Mouse (Mus musculus): ENCODE results near the gene Celf1. TPM values are rescaled to one million over a fixed set of nuclear protein-coding genes. Genes with fewer than 3 reads are reported as not detected.
"Not testable (repeated sequence)": the region's sequence is repeated elsewhere in the genome, so short reads cannot be mapped to it uniquely, and the experiment has no call there.

Gene Celf1
- polyA plus RNA-seq, 1 experiment from 2014 or later, result 68.0 TPM

- Histone ChIP-seq H3K4me1 (ENCODE audit: insufficient read depth) (no peaks in the 10 kb centered on the region), H3K27ac (ENCODE audit: low read depth) (no peak overlapping the region), H3K9ac (no peak overlapping the region), H3K27me3 (ENCODE audit: insufficient read depth, low read length) (no peaks in the 10 kb centered on the region), H3K4me3 (ENCODE audit: low read depth, low read length) (no peak overlapping the region), H3K36me3 (ENCODE audit: insufficient read depth) (no peaks in the 10 kb centered on the region), H3K4me2 (no peak overlapping the region), H3K9me3 (ENCODE audit: low read depth, low read length) (no peaks in the 10 kb centered on the region)
- TF ChIP-seq CTCF (IDR thresholded peaks at IDR 0.05; ENCODE audit: low read depth), result no peak
- no peak for ATAC-seq (ENCODE audit: insufficient read depth)
- 79% methylated on average over 4 of the region's 4 CpGs for WGBS
- no peak for DNase-seq
Measured at GRCm38 (mm10) chr2:91031216-91031615, 91.0 kb downstream of the Celf1 start.

- ATAC-seq (ENCODE audit: insufficient read depth) (no peak), DNase-seq (peak; percentile 51)
- no peaks in the 10 kb centered on the region for H3K9me3 ChIP-seq (ENCODE audit: low read depth, low read length)
- no peaks in the 10 kb centered on the region for H3K27me3 ChIP-seq (ENCODE audit: insufficient read depth, low read length)
- no peak overlapping the region for H3K4me2 ChIP-seq
- peak; percentile 34; the same call in 1 of the 2 replicates for TF ChIP-seq CTCF (IDR thresholded peaks at IDR 0.05; ENCODE audit: low read depth)
- H3K4me1 ChIP-seq (ENCODE audit: insufficient read depth), result no peaks in the 10 kb centered on the region
- H3K9ac ChIP-seq, result no peak overlapping the region
- WGBS, result 19% methylated on average over 3 of the region's 3 CpGs
- no peaks in the 10 kb centered on the region for H3K36me3 ChIP-seq (ENCODE audit: insufficient read depth)
- H3K27ac ChIP-seq (ENCODE audit: low read depth), result no peak overlapping the region
- no peak overlapping the region for H3K4me3 ChIP-seq (ENCODE audit: low read depth, low read length)
Measured at GRCm38 (mm10) chr2:91033000-91033399, 92.8 kb downstream of the Celf1 start.

GRCm38 (mm10) chr2:91035385-91035784 is 95.2 kb downstream of the Celf1 start, which contains the start of gene Rapsn:
Gene Rapsn (plus strand): TSS chr2:91035620.
- no peaks in the 10 kb centered on the region for H3K9me3 ChIP-seq (ENCODE audit: low read depth, low read length)
- H3K27ac ChIP-seq (ENCODE audit: low read depth), result no peak within 1 kb of the TSS
- H3K4me2 ChIP-seq, result no peak within 1 kb of the TSS
- no peaks in the 10 kb centered on the region for H3K36me3 ChIP-seq (ENCODE audit: insufficient read depth)
- ATAC-seq (ENCODE audit: insufficient read depth) (peak; percentile 63; the same call in 1 of the 2 replicates), DNase-seq (peak; percentile 20)
- no peak for TF ChIP-seq CTCF (IDR thresholded peaks at IDR 0.05; ENCODE audit: low read depth)
- H3K4me3 ChIP-seq (ENCODE audit: low read depth, low read length), result no peak within 1 kb of the TSS
- H3K27me3 ChIP-seq (ENCODE audit: insufficient read depth, low read length), result no peaks in the 10 kb centered on the region
- 38% methylated on average over 9 of the region's 9 CpGs for WGBS
- H3K4me1 ChIP-seq (ENCODE audit: insufficient read depth), result no peaks in the 10 kb centered on the region
- H3K9ac ChIP-seq, result no peak within 1 kb of the TSS

- H3K36me3 ChIP-seq (ENCODE audit: insufficient read depth), result no peaks in the 10 kb centered on the region
- H3K27ac ChIP-seq (ENCODE audit: low read depth), result no peak overlapping the region
- no peaks in the 10 kb centered on the region for H3K27me3 ChIP-seq (ENCODE audit: insufficient read depth, low read length)
- ATAC-seq (ENCODE audit: insufficient read depth) (no peak), DNase-seq (no peak)
- WGBS, result 67% methylated on average over 8 of the region's 8 CpGs
- no peaks in the 10 kb centered on the region for H3K4me1 ChIP-seq (ENCODE audit: insufficient read depth)
- H3K4me2 ChIP-seq, result no peak overlapping the region
- TF ChIP-seq CTCF (IDR thresholded peaks at IDR 0.05; ENCODE audit: low read depth), result no peak
- no peak overlapping the region for H3K4me3 ChIP-seq (ENCODE audit: low read depth, low read length)
- H3K9ac ChIP-seq, result no peak overlapping the region
- H3K9me3 ChIP-seq (ENCODE audit: low read depth, low read length), result no peaks in the 10 kb centered on the region
Measured at GRCm38 (mm10) chr2:91041786-91042185, 101.6 kb downstream of the Celf1 start.

- Histone ChIP-seq H3K9me3 (ENCODE audit: low read depth, low read length) (no peaks in the 10 kb centered on the region), H3K4me1 (ENCODE audit: insufficient read depth) (no peaks in the 10 kb centered on the region), H3K9ac (no peak overlapping the region), H3K36me3 (ENCODE audit: insufficient read depth) (no peaks in the 10 kb centered on the region), H3K4me2 (no peak overlapping the region), H3K27ac (ENCODE audit: low read depth) (no peak overlapping the region), H3K4me3 (ENCODE audit: low read depth, low read length) (no peak overlapping the region), H3K27me3 (ENCODE audit: insufficient read depth, low read length) (no peaks in the 10 kb centered on the region)
- 65% methylated on average over 21 of the region's 21 CpGs for WGBS
- DNase-seq (no peak), ATAC-seq (ENCODE audit: insufficient read depth) (no peak)
- no peak for TF ChIP-seq CTCF (IDR thresholded peaks at IDR 0.05; ENCODE audit: low read depth)
Measured at GRCm38 (mm10) chr2:91042651-91043398, 102.6 kb downstream of the Celf1 start.

- Histone ChIP-seq H3K4me2 (no peak overlapping the region), H3K36me3 (ENCODE audit: insufficient read depth) (no peaks in the 10 kb centered on the region), H3K27ac (ENCODE audit: low read depth) (no peak overlapping the region), H3K27me3 (ENCODE audit: insufficient read depth, low read length) (no peaks in the 10 kb centered on the region), H3K9me3 (ENCODE audit: low read depth, low read length) (no peaks in the 10 kb centered on the region), H3K9ac (no peak overlapping the region), H3K4me3 (ENCODE audit: low read depth, low read length) (no peak overlapping the region), H3K4me1 (ENCODE audit: insufficient read depth) (no peaks in the 10 kb centered on the region)
- TF ChIP-seq CTCF (IDR thresholded peaks at IDR 0.05; ENCODE audit: low read depth), result no peak
- 73% methylated on average over 13 of the region's 13 CpGs for WGBS
- DNase-seq (no peak), ATAC-seq (ENCODE audit: insufficient read depth) (no peak)
Measured at GRCm38 (mm10) chr2:91044727-91045126, 104.5 kb downstream of the Celf1 start.

GRCm38 (mm10) chr2:91045805-91046204 is 105.6 kb downstream of the Celf1 start:
- 84% methylated on average over 1 of the region's 1 CpGs for WGBS
- ATAC-seq (ENCODE audit: insufficient read depth); H3K9ac ChIP-seq; H3K4me3 ChIP-seq (ENCODE audit: low read depth, low read length); H3K9me3 ChIP-seq (ENCODE audit: low read depth, low read length); H3K36me3 ChIP-seq (ENCODE audit: insufficient read depth); H3K27me3 ChIP-seq (ENCODE audit: insufficient read depth, low read length); H3K4me1 ChIP-seq (ENCODE audit: insufficient read depth); DNase-seq; H3K4me2 ChIP-seq; H3K27ac ChIP-seq (ENCODE audit: low read depth): not testable (repeated sequence)

All from lung, embryonic 14.5 days (tissue).